Mouse (Mus musculus) lung, postnatal 0 days (tissue): ENCODE data around the gene Dlg2.

Experiments used
- CTCF ChIP-seq: IDR thresholded peaks from 2 replicates; pipeline ENCODE4 v1.5.1; 2016; ENCODE audit warnings: antibody characterized with exemption, mild to moderate bottlenecking
- EP300 ChIP-seq: IDR thresholded peaks from 2 replicates; pipeline ENCODE4 v1.6.1; 2016; ENCODE audit warnings: antibody characterized with exemption, mild to moderate bottlenecking, control low read depth

GRCm38 (mm10) chr7:91557582-91557981 is 1081.1 kb downstream of the Dlg2 start:
- no peak for TF ChIP-seq CTCF
- no peak for TF ChIP-seq EP300
